Mouse (Mus musculus) forebrain, embryonic 14.5 days (tissue): ENCODE data around the gene Slc12a7. TPM values are rescaled to one million over a fixed set of nuclear protein-coding genes. Genes with fewer than 3 reads are reported as not detected.

Source experiments
- ATAC-seq: fragments of 200-750 bp; cut with Nextera tagmentation; 2 replicates; pipeline ENCODE4 v1.8.0; 2017; ENCODE audit warnings: mild to moderate bottlenecking, moderate library complexity
- DNase-seq: peaks from one replicate; pipeline ENCODE4 v3.0.0-alpha.2; 2015; ENCODE audit warnings: low spot score
- H3K27ac ChIP-seq: fragments of 300-500 bp; sonication (generic); 2 replicates; pipeline ENCODE4 v1.5.1; 2014; ENCODE audit warnings: low read depth, mild to moderate bottlenecking, control low read depth, low read length, moderate library complexity
- H3K27me3 ChIP-seq: fragments of 300-500 bp; sonication (generic); replicated peaks from 2 replicates; pipeline ENCODE4 v1.6.1; 2014; ENCODE audit warnings: low read length, control low read depth, mixed read lengths; ENCODE audit not compliant: control insufficient read depth, insufficient read depth
- H3K36me3 ChIP-seq: fragments of 300-500 bp; sonication (generic); 2 replicates; pipeline ENCODE4 v1.6.1; 2014; ENCODE audit warnings: low read length, control low read depth; ENCODE audit not compliant: control insufficient read depth, insufficient read depth
- H3K4me1 ChIP-seq: fragments of 300-500 bp; sonication (generic); 2 replicates; pipeline ENCODE4 v1.6.1; 2014; ENCODE audit warnings: antibody characterized with exemption, low read length, control low read depth; ENCODE audit not compliant: control insufficient read depth, insufficient read depth
- H3K4me2 ChIP-seq: fragments of 300-500 bp; sonication (generic); 2 replicates; pipeline ENCODE4 v1.6.1; 2014; ENCODE audit warnings: mild to moderate bottlenecking, control low read depth, low read length
- H3K4me3 ChIP-seq: fragments of 300-500 bp; sonication (generic); 2 replicates; pipeline ENCODE4 v1.5.1; 2014; ENCODE audit warnings: low read depth, low read length, control low read depth
- H3K9ac ChIP-seq: fragments of 300-500 bp; sonication (generic); 2 replicates; pipeline ENCODE4 v1.6.1; 2014; ENCODE audit warnings: mild to moderate bottlenecking, low read length, control low read depth, moderate library complexity
- H3K9me3 ChIP-seq: fragments of 300-500 bp; sonication (generic); replicated peaks from 2 replicates; pipeline ENCODE4 v1.6.1; 2016; ENCODE audit warnings: low read length, control low read depth, mixed read lengths; ENCODE audit not compliant: control insufficient read depth
- WGBS: fragments of 180-500 bp; shearing (Covaris S2); extraction: QIAGEN DNeasy Blood & Tissue Kit; methylation state at CpG from one replicate; pipeline ENCODE4 v1.1.7; 2014; 5-methylcytosine and 5-hydroxymethylcytosine counted together
- polyA plus RNA-seq: library from polyadenylated mRNA; unstranded; fragments of >200 nt; fragmentation: Nextera tagmentation; extraction: Ambion mirVana; gene quantifications from 2 replicates; pipeline ENCODE4 v1.2.1, GENCODE M21; 2014

Gene Slc12a7
- polyA plus RNA-seq, 1 experiment from 2014 or later = 14.5 TPM

DNA sequence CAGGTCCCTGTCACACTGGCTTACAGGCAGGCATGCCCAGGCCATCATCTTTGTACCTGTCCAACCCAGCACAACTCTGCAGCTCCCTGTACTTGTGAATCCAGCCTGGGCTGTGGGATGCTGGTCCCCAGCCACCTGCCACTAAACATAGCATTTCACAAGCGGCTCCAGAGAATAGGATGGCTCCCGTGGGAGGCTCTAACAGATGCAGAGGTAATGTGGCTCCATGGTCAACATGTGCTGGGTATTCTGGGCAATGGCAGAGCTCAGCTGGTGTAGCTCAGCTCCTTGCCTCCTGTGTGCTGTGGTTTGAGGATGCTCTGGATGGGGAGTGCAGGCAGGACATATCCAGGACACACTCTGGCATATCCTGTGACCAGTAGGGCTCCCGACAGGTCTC, 10.8 kb downstream of the Slc12a7 start:
- no peak overlapping the region for H3K9ac ChIP-seq
- H3K27ac ChIP-seq = no peak overlapping the region
- H3K9me3 ChIP-seq = no peaks in the 10 kb centered on the region
- WGBS = 76% methylated on average over 3 of the region's 3 CpGs
- H3K4me3 ChIP-seq = no peak overlapping the region
- ATAC-seq (no peak), DNase-seq (no peak)
- no peak overlapping the region for H3K4me2 ChIP-seq
- no peaks in the 10 kb centered on the region for H3K27me3 ChIP-seq
- no peaks in the 10 kb centered on the region for H3K36me3 ChIP-seq
- H3K4me1 ChIP-seq = no peaks in the 10 kb centered on the region

- ATAC-seq = no peak
- Histone ChIP-seq H3K4me3 (no peak overlapping the region), H3K9me3 (no peaks in the 10 kb centered on the region), H3K27ac (no peak overlapping the region), H3K9ac (no peak overlapping the region), H3K27me3 (no peaks in the 10 kb centered on the region), H3K4me2 (no peak overlapping the region), H3K4me1 (peaks cover 4% of the 10 kb centered on the region; the same call in 1 of the 2 replicates), H3K36me3 (no peaks in the 10 kb centered on the region)
- WGBS = 27% methylated on average over 15 of the region's 15 CpGs
- no peak for DNase-seq
Observed at GRCm38 (mm10) chr13:73748663-73749440, 16.0 kb downstream of the Slc12a7 start.

DNA sequence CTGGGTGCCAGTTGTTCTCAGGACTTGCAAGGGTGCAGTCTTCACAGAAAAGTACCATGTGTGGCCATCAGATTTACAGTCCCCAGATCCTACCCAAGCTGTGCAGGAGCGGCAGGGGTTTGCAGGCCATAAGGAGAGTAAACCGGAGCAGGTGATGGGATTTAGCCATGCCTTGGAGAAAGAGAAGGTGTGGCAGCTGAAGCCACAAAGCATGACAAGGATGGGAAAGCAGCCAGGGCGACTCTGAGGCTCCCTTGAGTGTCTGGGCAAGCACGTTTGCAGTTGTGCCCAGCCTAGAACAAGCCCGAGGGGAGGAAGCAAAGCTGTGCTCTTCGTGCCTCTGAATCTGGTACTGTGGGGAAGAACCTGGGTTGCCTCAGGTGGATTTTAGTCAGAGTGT, 17.5 kb downstream of the Slc12a7 start:
- no peak overlapping the region for H3K4me2 ChIP-seq
- ATAC-seq = no peak
- peaks cover 4% of the 10 kb centered on the region; the same call in 1 of the 2 replicates for H3K4me1 ChIP-seq
- WGBS = 60% methylated on average over 6 of the region's 6 CpGs
- H3K27me3 ChIP-seq = no peaks in the 10 kb centered on the region
- no peak overlapping the region for H3K9ac ChIP-seq
- H3K9me3 ChIP-seq = no peaks in the 10 kb centered on the region
- no peak for DNase-seq
- H3K36me3 ChIP-seq = no peaks in the 10 kb centered on the region
- H3K27ac ChIP-seq = no peak overlapping the region
- H3K4me3 ChIP-seq = no peak overlapping the region

- no peaks in the 10 kb centered on the region for H3K36me3 ChIP-seq
- H3K4me1 ChIP-seq = peaks cover 4% of the 10 kb centered on the region; the same call in 1 of the 2 replicates
- H3K4me2 ChIP-seq = no peak overlapping the region
- 83% methylated on average over 3 of the region's 3 CpGs for WGBS
- no peaks in the 10 kb centered on the region for H3K9me3 ChIP-seq
- no peak overlapping the region for H3K4me3 ChIP-seq
- H3K9ac ChIP-seq = no peak overlapping the region
- H3K27ac ChIP-seq = no peak overlapping the region
- no peaks in the 10 kb centered on the region for H3K27me3 ChIP-seq
- DNase-seq (no peak), ATAC-seq (no peak)
Observed at GRCm38 (mm10) chr13:73751284-73751683, 18.4 kb downstream of the Slc12a7 start.

DNA sequence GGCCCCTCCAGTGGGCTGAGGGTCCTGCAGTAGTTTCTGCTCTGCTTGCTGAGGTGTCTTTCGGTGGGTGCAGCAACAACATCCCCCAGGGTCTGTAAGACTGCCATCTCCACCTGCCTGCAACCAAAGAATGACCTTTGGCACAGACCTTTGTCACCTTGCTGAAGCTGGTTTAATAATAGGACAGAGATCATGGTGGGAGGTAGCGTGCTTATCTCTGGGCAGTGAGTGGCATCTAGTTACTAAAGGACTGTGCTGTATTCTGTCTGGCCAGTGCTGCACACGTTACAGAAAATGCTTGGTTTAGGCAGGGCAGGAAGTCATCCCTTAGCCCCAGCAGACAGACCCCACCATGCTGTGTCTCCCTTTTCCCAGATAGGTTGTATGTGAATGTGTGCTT, 22.9 kb downstream of the Slc12a7 start:
- H3K9ac ChIP-seq = no peak overlapping the region
- H3K27ac ChIP-seq = no peak overlapping the region
- WGBS = 82% methylated on average over 3 of the region's 3 CpGs
- no peaks in the 10 kb centered on the region for H3K36me3 ChIP-seq
- ATAC-seq (no peak), DNase-seq (no peak)
- H3K4me2 ChIP-seq = no peak overlapping the region
- H3K4me1 ChIP-seq = no peaks in the 10 kb centered on the region
- H3K4me3 ChIP-seq = no peak overlapping the region
- H3K27me3 ChIP-seq = no peaks in the 10 kb centered on the region
- H3K9me3 ChIP-seq = no peaks in the 10 kb centered on the region

DNA sequence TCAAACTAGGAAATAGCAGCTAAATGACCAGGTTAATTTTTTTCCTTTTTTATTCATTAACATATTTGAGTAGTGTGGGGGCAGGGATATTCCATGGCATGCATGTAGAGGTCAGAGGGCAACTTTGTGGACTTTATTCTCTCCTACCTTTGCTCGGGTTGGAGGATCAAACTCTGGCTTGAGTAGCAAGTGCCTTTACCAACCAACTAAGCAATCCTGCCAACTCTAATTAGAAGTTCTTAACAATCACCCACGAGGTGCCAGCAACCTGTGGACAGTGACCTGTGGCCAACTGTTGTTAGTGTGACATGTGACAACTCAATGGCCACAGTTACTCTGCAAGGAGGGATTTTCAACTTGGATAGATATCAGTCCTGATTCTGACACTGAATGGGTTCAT, 24.0 kb downstream of the Slc12a7 start:
- Histone ChIP-seq H3K9ac (no peak overlapping the region), H3K4me3 (no peak overlapping the region), H3K36me3 (no peaks in the 10 kb centered on the region), H3K27me3 (no peaks in the 10 kb centered on the region), H3K4me2 (no peak overlapping the region), H3K4me1 (no peaks in the 10 kb centered on the region), H3K9me3 (no peaks in the 10 kb centered on the region), H3K27ac (no peak overlapping the region)
- ATAC-seq = no peak
- DNase-seq = no peak
- WGBS = 76% methylated on average over 2 of the region's 2 CpGs

DNA sequence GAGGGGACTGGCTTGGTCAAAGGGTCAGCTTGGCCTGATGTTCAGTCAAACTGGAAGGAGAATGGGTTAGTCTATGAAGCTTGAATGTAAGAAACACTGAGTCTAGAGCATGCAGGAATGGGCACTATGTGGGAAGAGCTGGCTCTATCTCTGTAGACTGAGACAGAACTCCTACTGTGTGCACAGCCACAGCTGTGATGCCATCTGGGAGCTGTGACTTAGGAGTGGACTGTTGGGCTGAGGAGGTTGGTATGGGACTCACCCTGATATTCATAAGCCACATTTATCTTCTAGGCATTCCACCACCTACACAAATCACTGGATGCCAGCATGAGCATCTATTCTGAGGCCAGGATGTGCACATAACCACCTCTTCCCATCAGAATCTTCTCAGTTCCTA, 24.5 kb downstream of the Slc12a7 start:
- no peaks in the 10 kb centered on the region for H3K4me1 ChIP-seq
- no peak overlapping the region for H3K9ac ChIP-seq
- DNase-seq (no peak), ATAC-seq (no peak)
- no peaks in the 10 kb centered on the region for H3K27me3 ChIP-seq
- H3K36me3 ChIP-seq = no peaks in the 10 kb centered on the region
- H3K4me2 ChIP-seq = no peak overlapping the region
- H3K27ac ChIP-seq = no peak overlapping the region
- no peak overlapping the region for H3K4me3 ChIP-seq
- no peaks in the 10 kb centered on the region for H3K9me3 ChIP-seq

DNA sequence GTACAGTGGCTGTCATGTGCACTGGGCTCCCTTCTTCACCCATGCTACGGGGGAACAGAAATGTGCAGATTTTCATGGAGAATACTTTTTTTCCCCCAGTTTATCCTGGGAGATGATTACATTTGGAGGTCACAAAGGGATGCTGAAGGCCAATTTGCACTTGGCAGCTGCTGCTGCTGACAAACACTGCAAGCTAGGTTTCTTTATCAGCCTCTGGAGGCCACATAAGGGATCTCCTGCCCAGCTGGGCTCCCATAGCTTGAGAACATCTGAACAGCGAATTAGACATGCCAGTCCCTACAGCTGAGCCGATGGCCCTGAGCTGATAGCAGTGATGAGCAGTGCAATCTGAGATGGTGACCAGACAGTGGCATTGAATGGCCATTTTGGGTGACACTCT, 26.7 kb downstream of the Slc12a7 start:
- H3K4me2 ChIP-seq = no peak overlapping the region

DNA sequence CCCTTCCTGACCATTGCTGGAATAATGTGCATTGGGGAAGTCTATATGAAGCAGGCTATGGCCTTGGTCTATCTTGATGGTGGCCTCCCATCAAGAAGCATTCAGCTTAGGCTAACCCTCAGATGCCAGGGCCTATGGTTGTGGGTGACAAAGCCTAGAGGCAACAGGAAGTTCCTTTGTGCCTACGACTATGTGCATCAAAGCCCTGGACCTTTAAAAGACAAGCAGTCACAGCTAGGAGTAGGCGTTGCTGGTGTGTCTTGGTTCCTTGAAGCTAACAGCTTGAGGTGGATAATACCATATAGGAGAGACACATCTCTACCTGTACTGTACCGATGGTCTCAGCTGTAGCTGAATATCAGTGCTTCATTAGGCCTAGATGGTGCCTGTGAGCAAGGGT, 27.2 kb downstream of the Slc12a7 start:
- H3K4me2 ChIP-seq = no peak overlapping the region
- no peaks in the 10 kb centered on the region for H3K9me3 ChIP-seq
- H3K27me3 ChIP-seq = no peaks in the 10 kb centered on the region
- H3K4me3 ChIP-seq = no peak overlapping the region
- DNase-seq = no peak
- no peaks in the 10 kb centered on the region for H3K36me3 ChIP-seq
- H3K27ac ChIP-seq = no peak overlapping the region
- 90% methylated on average over 3 of the region's 3 CpGs for WGBS
- peaks cover 4% of the 10 kb centered on the region; the same call in 1 of the 2 replicates for H3K4me1 ChIP-seq
- ATAC-seq = no peak
- no peak overlapping the region for H3K9ac ChIP-seq

More for the DNA sequence above, 26.7 kb downstream of the Slc12a7 start:
- H3K27me3 ChIP-seq = no peaks in the 10 kb centered on the region
- DNase-seq (no peak), ATAC-seq (no peak)
- H3K36me3 ChIP-seq = no peaks in the 10 kb centered on the region
- no peak overlapping the region for H3K4me3 ChIP-seq
- H3K9ac ChIP-seq = no peak overlapping the region
- no peak overlapping the region for H3K27ac ChIP-seq
- H3K4me1 ChIP-seq = peaks cover under 1% of the 10 kb centered on the region; the same call in 1 of the 2 replicates
- no peaks in the 10 kb centered on the region for H3K9me3 ChIP-seq
- 88% methylated on average over 3 of the region's 3 CpGs for WGBS
